Mouse (Mus musculus) MEL (cell line): ENCODE measurements at regions not wholly inside any gene's neighbourhood (a gene's known extent, or its start where the extent isn't known, plus 50 kb on each side); places are given as distances from the start of the nearest gene placed in this dataset.

ENCODE experiments used
- DNase-seq: peaks from one replicate; pipeline ENCODE4 v3.0.0; 2011; ENCODE audit warnings: low read depth, low spot score
- H3K27ac ChIP-seq: 2 replicates; pipeline ENCODE4 v1.5.1; 2012; ENCODE audit warnings: low read depth, mild to moderate bottlenecking, control low read depth, low read length, moderate library complexity; ENCODE audit not compliant: control insufficient read depth
- H3K27me3 ChIP-seq, 2 experiments: fragments of 150-350 bp in 1 of 2; sonication (generic) in 1 of 2; 2 replicates each; pipeline ENCODE4 v1.6.1; 2012; ENCODE audit warnings: low read length in 2 of 2, mild to moderate bottlenecking in 2 of 2, improper control_type of control experiment in 1 of 2, moderate library complexity in 1 of 2; ENCODE audit not compliant: insufficient read depth in 2 of 2, control insufficient read depth in 1 of 2
- H3K36me3 ChIP-seq, 2 experiments: 2 replicates each; pipeline ENCODE4 v1.6.1; 2012 to 2014; ENCODE audit warnings: low read length in 2 of 2, improper control_type of control experiment in 1 of 2, inconsistent platforms in 1 of 2, mild to moderate bottlenecking in 1 of 2; ENCODE audit not compliant: insufficient read depth in 2 of 2, control insufficient read depth in 1 of 2
- H3K4me1 ChIP-seq, 2 experiments: fragments of 150-350 bp in 1 of 2; sonication (generic) in 1 of 2; 2 replicates each; pipeline ENCODE4 v1.6.1; 2012; ENCODE audit warnings: low read length in 2 of 2, improper control_type of control experiment in 1 of 2, mild to moderate bottlenecking in 1 of 2; ENCODE audit not compliant: insufficient read depth in 2 of 2, control insufficient read depth in 1 of 2
- H3K4me3 ChIP-seq, 2 experiments: fragments of 150-350 bp in 1 of 2; sonication (generic) in 1 of 2; 2 replicates each; pipeline ENCODE4 v1.5.1; 2012; ENCODE audit warnings: low read depth in 2 of 2, low read length in 2 of 2, mild to moderate bottlenecking in 2 of 2, moderate library complexity in 2 of 2, control low read depth in 1 of 2, improper control_type of control experiment in 1 of 2; ENCODE audit not compliant: control insufficient read depth in 1 of 2, insufficient read depth in 1 of 2
- H3K79me2 ChIP-seq: 2 replicates; pipeline ENCODE4 v1.6.1; 2012; ENCODE audit warnings: mild to moderate bottlenecking, low read length, moderate library complexity; ENCODE audit not compliant: control insufficient read depth, poor library complexity, insufficient read depth
- H3K9ac ChIP-seq: 2 replicates; pipeline ENCODE4 v1.6.1; 2012; ENCODE audit warnings: low read depth, mild to moderate bottlenecking, control low read depth, low read length, moderate library complexity; ENCODE audit not compliant: control insufficient read depth, poor library complexity, severe bottlenecking
- H3K9me3 ChIP-seq: fragments of 150-350 bp; sonication (generic); replicated peaks from 2 replicates; pipeline ENCODE4 v1.6.1; 2012; ENCODE audit warnings: mild to moderate bottlenecking, low read length, improper control_type of control experiment, moderate library complexity; ENCODE audit not compliant: insufficient read depth
- CTCF ChIP-seq, 3 experiments: IDR thresholded peaks in 2 of 3; conservative IDR thresholded peaks in 1 of 3; 2 replicates each; pipeline ENCODE4 v1.5.1; 2011 to 2012; ENCODE audit warnings: low read length in 3 of 3, low read depth in 2 of 3, mild to moderate bottlenecking in 2 of 3, improper control_type of control experiment in 1 of 3, inconsistent platforms in 1 of 3, mixed read lengths in 1 of 3, moderate library complexity in 1 of 3; ENCODE audit not compliant: control insufficient read depth in 1 of 3, insufficient read depth in 1 of 3, poor library complexity in 1 of 3, severe bottlenecking in 1 of 3
- HCFC1 ChIP-seq: IDR thresholded peaks from 2 replicates; pipeline ENCODE4 v1.6.1; 2012; ENCODE audit warnings: low read depth, mild to moderate bottlenecking, inconsistent platforms, low read length, improper control_type of control experiment, moderate library complexity
- JUND ChIP-seq: IDR thresholded peaks from 2 replicates; pipeline ENCODE4 v1.6.1; 2011; ENCODE audit warnings: low read depth, mild to moderate bottlenecking, improper control_type of control experiment, low read length
- MAX ChIP-seq: IDR thresholded peaks from 2 replicates; pipeline ENCODE4 v1.6.1; 2011; ENCODE audit warnings: low read length, improper control_type of control experiment
- MEF2A ChIP-seq: IDR thresholded peaks from 2 replicates; pipeline ENCODE4 v1.6.1; 2014; ENCODE audit warnings: low read depth, mild to moderate bottlenecking, inconsistent platforms, low read length, improper control_type of control experiment; ENCODE audit not compliant: poor library complexity, insufficient replicate concordance, severe bottlenecking; ENCODE audit errors: extremely low read depth
- MYB ChIP-seq: IDR thresholded peaks from 2 replicates; pipeline ENCODE4 v1.6.1; 2011; ENCODE audit warnings: mild to moderate bottlenecking, low read depth, low read length, improper control_type of control experiment
- NELFE ChIP-seq: IDR thresholded peaks from 2 replicates; pipeline ENCODE4 v1.6.1; 2011; ENCODE audit warnings: low read depth, low read length, improper control_type of control experiment
- POLR2AphosphoS2 ChIP-seq: IDR thresholded peaks from 2 replicates; pipeline ENCODE4 v1.6.1; 2011; ENCODE audit warnings: low read length, improper control_type of control experiment
- SIN3A ChIP-seq: IDR thresholded peaks from 2 replicates; pipeline ENCODE4 v1.6.1; 2012; ENCODE audit warnings: low read length, improper control_type of control experiment, inconsistent platforms
- USF2 ChIP-seq, 2 experiments: IDR thresholded peaks; 2 replicates each; pipeline ENCODE4 v1.6.1; 2011 to 2012; ENCODE audit warnings: improper control_type of control experiment in 2 of 2, low read length in 2 of 2, borderline replicate concordance in 1 of 2, inconsistent platforms in 1 of 2, low read depth in 1 of 2, mild to moderate bottlenecking in 1 of 2; ENCODE audit not compliant: insufficient read depth in 1 of 2
- ZKSCAN1 ChIP-seq: IDR thresholded peaks from 2 replicates; pipeline ENCODE4 v1.6.1; 2012; ENCODE audit warnings: low read depth, mild to moderate bottlenecking, inconsistent platforms, low read length, improper control_type of control experiment, moderate library complexity
- ZNF384 ChIP-seq: IDR thresholded peaks from 2 replicates; pipeline ENCODE4 v1.6.1; 2012; ENCODE audit warnings: low read depth, mild to moderate bottlenecking, inconsistent platforms, low read length, improper control_type of control experiment

DNA sequence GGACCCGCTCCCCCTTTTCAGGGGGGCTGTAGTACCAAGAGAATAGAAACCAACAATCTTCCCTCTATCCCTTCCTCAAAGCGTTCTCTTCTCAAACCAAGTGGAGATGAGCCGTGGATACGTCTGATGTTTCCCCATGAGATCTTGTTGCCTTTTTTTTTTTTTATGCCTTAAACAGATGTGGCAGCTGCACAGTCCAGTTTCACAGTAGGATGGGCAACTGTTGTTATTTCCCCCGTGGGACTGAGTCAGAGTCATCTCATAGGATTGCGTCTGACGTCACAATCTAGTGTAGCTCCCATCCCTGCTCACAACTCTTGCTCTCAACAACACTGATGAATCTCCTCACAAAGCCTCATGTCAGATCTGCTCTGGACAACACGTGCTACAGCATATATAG is 148.7 kb upstream of the Trpc7 start:
- Histone ChIP-seq H3K4me1 (no peaks in the 10 kb centered on the region), H3K36me3 (no peaks in the 10 kb centered on the region)

DNA sequence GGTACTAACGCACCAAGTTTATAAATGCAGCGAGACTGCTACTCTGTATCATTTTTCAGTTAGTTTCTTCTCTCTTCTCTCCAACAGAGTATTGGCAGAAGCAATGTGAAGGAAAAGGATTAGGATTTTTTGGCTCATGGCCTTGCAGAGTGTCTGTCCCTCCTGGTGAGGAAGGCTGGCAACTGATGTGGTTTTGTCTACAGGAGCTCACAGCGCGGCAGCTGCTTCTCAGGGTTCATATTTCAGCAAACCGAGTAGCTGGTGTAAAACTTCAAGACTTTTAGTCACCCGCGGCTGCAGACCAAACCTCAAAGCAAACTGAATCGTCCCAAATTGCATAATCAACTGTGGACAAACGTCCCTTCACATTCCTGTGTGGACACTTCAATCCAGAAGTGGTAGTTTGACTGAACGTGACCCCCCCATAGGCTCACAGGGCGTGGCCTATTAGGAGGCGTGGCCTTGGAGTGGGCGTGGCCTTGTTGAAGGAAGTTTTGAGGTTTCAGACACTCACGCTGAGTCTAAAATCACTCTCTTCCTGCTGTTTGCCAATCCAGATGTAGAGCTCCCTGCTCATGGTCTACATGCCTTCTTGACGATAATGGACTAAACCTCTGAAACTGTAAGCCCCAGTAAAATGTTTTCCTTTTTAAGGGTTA is 147.7 kb upstream of the Trpc7 start:
- no peaks in the 10 kb centered on the region for H3K79me2 ChIP-seq
- H3K4me3 ChIP-seq: no peak overlapping the region
- no peaks in the 10 kb centered on the region for H3K9me3 ChIP-seq
- H3K27me3 ChIP-seq: no peaks in the 10 kb centered on the region
- no peak overlapping the region for H3K9ac ChIP-seq
- H3K4me1 ChIP-seq: no peaks in the 10 kb centered on the region
- no peak overlapping the region for H3K27ac ChIP-seq
- no peak for DNase-seq
- TF ChIP-seq MAX (no peak), ZNF384 (no peak), MYB (no peak), ZKSCAN1 (no peak), SIN3A (no peak), POLR2AphosphoS2 (no peak), NELFE (no peak), MEF2A (no peak)
- no peaks in the 10 kb centered on the region for H3K36me3 ChIP-seq

More for the DNA sequence above, 148.7 kb upstream of the Trpc7 start:
- no peaks in the 10 kb centered on the region for H3K9me3 ChIP-seq
- TF ChIP-seq JUND: no peak
- TF ChIP-seq USF2 (IDR thresholded peaks at IDR 0.05; ENCODE audit: borderline replicate concordance in 1 of 2, insufficient read depth in 1 of 2, low read depth in 1 of 2, low read length in 2 of 2): no peak
- no peak for TF ChIP-seq MEF2A
- TF ChIP-seq, all 39 proteins: peak for 0
- no peak overlapping the region for H3K9ac ChIP-seq
- no peak overlapping the region for H3K27ac ChIP-seq
- H3K27me3 ChIP-seq: no peaks in the 10 kb centered on the region
- H3K79me2 ChIP-seq: no peaks in the 10 kb centered on the region
- H3K4me3 ChIP-seq: no peak overlapping the region
- DNase-seq: no peak

DNA sequence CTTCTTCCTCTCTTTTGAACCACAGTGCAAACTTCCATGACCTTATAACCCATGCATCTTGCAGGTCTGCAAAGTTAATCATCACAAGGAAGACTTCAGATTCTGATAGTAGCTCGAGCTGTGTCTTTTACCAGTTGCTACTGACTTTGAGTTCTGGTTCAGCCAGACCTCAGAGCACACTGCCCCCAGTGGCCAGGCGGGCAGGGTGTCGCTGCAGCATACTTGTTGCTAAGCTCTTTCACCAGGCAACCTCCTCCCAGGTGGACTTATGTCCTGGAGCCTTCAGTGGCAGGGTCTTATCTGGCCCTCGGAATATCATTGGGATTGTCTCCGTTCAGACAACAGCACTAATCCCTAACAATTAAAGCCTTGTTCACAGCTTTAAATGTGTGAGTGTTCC is 146.7 kb upstream of the Trpc7 start:
- Histone ChIP-seq H3K9me3 (no peaks in the 10 kb centered on the region), H3K79me2 (no peaks in the 10 kb centered on the region), H3K9ac (no peak overlapping the region)
- no peak for DNase-seq
- TF ChIP-seq CTCF (IDR thresholded peaks at IDR 0.05 in 2 of 3, conservative IDR thresholded peaks at IDR 0.05 in 1 of 3; ENCODE audit: control insufficient read depth in 1 of 3, insufficient read depth in 1 of 3, low read depth in 2 of 3, low read length in 3 of 3, poor library complexity in 1 of 3, severe bottlenecking in 1 of 3) (0 out of 6 replicates have a peak, but pooled peaks of 1 of the 3 experiments have one; percentile 7), HCFC1 (no peak)
- TF ChIP-seq, all 39 proteins: peak for 1
- Histone ChIP-seq H3K4me1 (no peaks in the 10 kb centered on the region), H3K27ac (no peak overlapping the region), H3K27me3 (no peaks in the 10 kb centered on the region), H3K36me3 (no peaks in the 10 kb centered on the region), H3K4me3 (no peak overlapping the region)
